Mouse (Mus musculus): ENCODE results near the gene Fgf11.

Gene Fgf11

DNA sequence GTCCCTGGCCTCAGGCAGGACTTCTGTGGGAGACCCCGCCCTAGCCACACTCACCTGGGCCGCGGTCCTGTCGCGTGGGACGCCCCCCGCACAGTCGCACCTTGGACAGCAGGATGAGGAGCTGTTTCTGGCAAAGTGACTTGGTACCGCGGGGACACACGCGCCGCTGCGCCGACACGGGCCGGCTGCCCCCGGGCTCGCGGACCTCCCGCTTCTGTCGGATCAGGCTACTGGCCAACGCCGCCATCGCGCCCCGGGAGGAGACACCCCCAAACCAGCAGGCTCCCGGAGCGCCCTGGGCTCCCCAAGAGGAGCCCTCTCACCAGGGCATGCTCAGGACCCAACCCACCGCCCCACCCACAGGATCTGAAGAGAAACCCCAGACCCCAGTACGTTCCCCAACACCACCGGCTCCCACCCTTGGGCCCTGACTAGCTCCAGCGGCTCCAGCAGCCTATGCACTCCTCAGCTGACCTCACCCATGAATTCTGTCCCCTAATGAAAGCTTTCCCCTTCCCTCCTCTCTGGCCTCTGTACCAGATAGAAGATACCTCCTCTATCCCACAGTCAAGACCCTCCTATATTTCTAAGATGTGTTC, at the start of gene Fgf11:
Gene Fgf11, minus strand, starts transcription at position 479 of the 599 bp plus-strand sequence.
- no peak for DNase-seq (ENCODE audit: low spot score)

DNA sequence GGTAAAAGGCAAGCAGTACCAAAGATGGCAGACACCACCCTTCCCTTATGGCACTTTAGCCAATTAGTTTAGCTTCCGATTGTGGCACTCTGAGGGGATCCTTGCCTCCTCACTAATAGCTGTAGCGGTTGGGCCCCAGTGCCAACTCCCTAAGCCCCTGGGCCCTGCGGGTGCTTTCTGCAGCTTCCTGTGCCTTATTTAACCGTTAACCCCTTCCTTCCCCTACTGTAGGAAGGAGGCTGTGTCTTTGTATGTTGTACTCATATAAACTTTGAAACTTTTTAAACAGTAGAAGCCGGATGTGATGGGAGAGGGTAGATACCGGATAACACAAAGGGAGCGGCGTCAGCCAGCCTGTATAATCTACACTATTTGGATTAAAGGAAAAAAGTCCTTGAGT, 49.1 kb upstream of the Fgf11 start:
- no peak for DNase-seq (ENCODE audit: low spot score)

DNA sequence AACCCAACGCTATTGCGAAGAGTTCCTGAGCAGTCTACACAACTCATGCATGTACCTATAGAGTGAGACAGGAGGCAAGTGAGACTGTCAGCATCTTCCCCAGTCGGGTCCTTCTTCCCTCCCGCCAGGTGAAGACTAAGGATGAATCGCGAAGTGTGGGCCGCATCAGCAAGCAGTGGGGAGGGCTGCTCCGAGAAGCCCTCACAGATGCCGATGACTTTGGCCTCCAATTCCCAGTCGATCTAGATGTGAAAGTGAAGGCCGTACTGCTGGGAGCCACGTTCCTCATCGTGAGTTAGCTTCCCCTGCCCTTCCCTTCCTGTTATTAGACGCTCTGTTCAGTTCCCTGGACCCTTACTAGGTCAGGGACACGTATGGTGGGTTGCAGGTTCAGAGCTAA, 48.2 kb upstream of the Fgf11 start:
- DNase-seq (ENCODE audit: low spot score): no peak

DNA sequence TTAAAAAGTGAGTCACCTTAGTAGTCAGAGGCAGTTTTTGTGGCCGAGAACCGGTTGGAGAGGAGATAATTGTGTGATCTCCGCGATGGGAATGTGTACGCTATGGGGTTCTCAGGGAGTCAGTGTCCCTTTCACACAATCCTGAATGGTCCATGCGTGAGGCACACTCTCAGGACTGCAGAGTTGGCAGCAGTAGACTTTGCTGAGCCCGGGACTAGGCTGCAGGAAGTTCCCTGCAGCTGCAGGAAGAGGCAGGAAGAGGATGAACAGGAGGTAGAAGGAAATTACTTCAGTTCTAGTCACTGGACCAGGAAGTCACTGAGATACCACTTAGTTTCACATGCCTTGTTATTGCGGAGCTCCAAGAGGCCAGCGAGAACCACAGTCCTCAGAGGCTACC, 47.5 kb upstream of the Fgf11 start:
- no peak for DNase-seq (ENCODE audit: low spot score)

DNA sequence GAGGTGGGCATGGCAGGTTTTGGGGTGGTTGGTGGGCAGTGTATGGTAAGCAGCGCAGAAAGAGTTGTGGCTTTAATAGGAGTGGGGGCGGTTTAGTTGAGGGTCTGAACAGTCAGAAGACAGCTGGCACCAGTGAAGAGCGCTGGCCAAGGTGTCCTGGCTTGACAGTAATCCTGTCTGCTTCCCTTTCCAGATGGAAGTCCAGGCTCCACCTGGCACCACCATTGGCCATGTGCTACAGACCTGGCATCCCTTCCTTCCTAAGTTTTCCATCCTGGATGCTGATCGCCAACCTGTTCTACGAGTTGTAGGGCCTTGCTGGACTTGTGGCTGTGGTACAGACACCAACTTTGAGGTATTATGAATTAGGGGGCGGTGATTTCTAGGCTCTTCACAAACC, 46.4 kb upstream of the Fgf11 start:
- DNase-seq (ENCODE audit: low spot score): no peak

DNA sequence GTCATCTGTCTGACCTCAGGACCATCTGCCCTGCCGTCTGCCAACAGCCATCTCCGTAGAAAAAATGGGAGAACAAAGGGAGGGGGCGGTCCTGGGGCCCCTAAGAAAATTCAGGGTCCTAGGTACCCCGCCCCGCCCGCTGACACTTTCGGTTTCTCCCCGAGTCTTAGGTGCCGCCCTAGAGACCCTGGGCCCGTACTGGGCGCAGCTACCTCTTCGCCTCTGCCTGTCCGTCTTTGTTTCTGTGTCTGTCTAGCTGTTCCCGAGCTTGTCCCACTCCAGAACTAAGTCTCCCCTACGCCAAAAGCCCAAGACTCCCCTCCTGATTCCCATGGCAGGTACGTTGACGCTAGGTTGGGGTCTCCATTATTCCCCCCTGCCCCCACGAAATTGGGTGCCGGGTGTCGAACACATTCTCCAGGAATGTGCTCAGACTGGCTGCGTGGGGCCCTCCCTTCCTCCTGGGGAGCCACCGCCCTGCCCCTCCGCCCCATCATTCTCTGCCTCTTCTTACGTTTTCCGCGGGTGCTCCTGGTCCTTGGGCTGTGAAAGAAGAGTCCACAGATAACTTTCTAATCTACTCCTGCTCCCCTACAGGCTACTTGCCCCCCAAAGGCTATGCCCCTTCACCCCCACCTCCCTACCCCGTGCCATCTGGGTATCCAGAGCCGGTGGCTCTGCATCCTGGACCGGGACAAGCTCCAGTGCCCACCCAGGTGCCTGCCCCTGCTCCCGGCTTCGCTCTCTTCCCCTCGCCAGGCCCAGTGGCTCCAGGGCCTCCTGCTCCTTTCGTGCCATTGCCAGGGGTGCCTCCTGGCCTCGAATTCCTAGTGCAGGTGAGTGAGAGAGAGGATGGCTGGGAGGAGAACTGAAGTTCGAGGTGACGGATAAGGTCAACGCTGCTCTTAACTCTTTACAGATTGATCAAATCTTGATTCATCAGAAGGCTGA, 45.4 kb upstream of the Fgf11 start:
- DNase-seq (ENCODE audit: low spot score): no peak

DNA sequence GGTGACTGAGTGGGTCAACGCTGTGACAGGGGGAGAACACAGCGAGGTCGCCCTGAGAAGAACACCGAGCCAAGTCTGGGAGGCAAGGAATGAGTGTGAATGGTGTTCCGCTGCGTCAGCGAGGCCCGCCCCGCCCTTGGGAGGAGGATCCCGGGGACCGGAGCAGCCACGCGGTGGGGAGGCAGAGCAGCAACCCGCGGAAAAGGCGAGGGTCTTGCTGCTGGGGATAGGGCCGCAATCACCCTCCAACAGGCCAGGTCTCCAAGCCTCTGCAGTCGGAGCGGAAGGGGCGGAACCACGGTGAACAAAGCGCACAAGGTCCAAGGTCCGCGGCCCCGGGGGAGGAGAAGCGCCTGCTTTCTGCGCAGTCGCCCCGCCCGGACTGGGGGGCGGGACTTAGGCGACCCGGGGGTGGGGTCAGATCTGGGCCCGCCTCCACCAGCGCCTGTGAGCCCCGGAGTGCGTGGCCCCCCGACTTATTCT, 44.6 kb upstream of the Fgf11 start, which contains the start of gene Plscr3:
Gene Plscr3, plus strand, starts transcription at position 179 of the 483 bp plus-strand sequence.
- DNase-seq (ENCODE audit: low spot score): peak; percentile 55

DNA sequence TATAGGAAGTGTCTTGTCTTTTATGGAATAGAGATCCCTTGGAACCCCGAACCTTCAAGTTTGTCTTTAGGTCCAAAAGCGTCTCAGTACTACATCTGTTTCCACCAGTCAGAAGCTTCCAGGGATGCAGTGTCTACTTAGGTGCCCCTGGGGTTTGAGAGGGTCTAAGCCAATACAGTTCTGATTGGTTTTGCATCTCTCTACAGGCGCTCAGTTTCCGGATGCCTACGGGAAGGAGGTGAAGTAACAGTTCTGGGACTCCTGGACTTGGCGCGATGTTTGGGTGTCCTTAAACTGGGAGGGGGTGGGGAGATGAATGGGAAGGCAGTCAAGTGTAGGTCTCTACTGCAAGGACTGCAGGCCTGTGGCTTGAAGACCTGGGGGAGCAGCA, 37.1 kb upstream of the Fgf11 start:
- DNase-seq (ENCODE audit: low spot score): no peak

DNA sequence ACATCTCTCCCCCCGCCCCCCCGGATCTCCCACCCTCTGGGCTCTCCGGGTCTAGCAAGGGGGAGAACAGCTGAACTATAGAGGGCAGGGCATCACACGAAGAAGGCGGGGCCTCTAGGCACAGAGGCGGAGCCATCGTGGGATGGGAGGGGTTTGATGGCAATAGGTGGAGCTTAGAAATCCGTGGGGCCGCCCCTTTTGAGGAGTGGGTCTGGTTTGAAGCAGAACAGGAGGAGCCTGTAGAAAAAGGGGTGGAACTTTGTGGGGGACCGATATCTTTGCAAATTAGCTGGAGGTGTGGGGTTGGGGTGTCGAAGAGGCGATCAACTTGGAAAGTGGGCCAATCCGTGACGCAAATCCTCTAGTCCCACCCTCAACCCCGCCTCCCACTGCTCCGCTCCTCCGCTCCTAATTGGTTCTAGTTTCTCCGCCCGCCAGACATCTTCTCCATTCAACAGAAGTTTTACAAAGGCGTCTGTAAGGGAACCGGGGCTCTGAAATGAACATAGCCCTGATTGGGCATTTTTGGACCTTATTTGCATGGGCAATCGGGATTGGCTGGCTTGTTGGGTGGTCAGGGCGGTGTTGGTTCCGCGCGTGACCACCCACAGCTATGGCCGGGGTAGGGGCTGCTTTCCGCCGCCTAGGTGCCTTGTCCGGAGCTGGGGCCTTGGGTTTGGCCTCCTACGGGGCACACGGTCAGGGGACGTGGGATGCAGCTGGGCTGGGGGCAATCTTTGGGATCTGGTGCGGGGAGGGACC, 36.5 kb upstream of the Fgf11 start, which contains the start of gene Tmem256:
Gene Tmem256, plus strand, starts transcription at position 563 of the 762 bp plus-strand sequence.
- DNase-seq (ENCODE audit: low spot score): peak; percentile 73

DNA sequence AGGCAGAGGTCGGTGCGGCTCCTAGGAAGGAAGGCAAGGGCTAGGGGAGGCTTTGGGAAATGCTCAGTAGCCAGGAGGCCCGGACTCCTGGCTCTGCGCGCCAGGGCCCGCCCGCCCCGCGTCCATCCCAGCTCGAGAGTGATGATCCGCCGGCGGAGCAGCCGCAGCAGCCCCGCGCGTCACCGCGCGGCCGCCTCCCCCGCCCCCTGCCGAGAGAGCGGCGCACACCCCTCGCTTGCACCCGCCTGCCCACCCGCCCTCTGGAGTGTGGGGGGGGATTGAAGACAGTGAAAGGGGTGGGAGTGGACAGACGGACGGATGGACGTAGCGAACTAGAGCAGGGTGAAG, 35.9 kb upstream of the Fgf11 start, which contains the start of gene Nlgn2:
Gene Nlgn2, minus strand, starts transcription at position 181 of the 348 bp plus-strand sequence.
- no peak for DNase-seq (ENCODE audit: low spot score)

DNA sequence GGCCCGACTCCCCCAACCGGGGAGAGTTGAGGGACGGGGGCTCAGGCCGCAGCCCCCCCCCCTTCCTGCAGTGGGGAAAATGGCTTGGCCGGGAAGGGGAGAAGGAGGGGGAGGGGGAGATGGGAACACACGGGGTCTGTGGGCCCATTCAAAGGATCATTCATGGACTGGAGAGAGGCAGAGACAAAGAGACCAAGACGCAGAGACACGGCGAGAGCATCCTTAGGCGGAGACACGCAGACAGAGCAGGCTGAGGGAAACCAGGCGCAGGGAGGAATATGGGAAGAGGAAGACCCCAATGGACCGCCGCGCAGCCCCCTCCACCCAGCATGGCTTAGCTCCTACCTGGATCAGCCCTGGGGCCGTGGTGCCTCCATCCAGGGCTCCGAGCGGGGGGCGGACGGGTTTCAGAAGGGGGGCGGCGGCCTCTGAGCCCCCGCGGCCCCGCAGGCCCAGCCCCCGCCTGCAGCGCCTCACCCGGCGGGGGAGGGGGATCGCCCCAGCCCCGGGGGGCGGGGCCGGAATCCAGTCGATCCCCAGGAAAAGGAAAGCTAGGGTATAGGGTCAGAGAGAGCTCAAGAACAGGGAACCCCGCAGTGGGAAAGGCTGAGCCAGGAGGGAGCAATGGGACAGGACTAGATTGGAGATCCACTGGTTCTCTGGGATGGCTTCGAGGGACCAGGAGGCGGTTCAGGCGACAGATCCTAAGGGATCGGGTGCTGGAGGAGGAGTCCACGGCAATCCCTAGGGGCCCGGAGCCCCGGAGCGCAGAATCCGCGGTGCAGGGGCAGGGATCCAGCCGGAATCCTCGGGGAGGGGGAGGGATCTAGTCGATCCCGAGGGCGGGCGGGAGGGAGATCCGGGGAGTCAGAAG, 35.3 kb upstream of the Fgf11 start:
- no peak for DNase-seq (ENCODE audit: low spot score)

DNA sequence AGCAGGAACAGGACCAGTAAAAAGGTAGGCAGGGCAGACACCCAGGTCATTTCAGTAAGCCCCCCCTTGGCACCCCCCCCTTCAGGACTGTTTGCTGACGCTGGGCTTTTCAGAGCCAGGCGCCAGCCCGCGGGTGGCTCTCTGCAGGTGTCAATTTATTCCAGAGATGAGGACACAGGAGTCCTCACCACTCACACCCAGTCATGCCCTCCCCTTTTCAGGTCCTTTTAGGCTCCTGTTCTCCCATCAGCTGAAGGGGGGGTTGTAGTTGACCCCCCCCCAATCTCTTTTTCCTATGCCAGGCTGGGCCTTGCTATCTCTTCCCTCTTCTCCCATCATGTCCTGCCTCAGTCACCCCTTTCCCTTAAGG, 34.3 kb upstream of the Fgf11 start:
- DNase-seq (ENCODE audit: low spot score): no peak

DNA sequence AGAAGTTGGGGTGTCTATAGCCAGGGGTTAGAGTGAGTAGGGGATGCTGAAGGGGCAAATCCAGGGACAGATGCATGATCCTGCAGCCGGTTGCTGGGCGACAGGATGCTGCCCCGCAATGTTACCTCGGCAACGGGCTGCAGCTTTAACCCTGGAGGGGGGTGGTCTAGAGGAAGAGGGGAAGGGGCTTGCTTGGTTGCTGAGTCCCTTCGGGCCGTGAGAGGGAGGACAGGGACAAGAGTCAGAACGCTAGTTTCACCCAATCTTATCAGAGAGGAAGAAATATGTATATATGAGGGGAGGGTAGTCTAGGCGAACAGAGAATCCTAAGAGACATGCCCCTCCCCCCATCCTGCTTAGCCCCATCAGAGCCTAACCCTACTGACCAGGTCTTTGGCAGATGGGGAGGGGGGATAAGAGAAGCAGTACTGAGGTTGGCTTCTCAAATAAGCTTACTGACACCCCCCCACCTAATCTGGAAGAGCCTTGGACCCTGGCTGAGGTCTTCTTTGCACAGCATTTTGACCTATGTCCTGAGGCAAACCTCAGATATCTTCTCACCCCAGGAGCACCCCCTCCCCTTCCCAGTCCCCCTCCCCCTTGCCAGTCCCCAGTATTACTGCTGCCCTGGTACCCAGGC, 33.8 kb upstream of the Fgf11 start:
- DNase-seq (ENCODE audit: low spot score): no peak

DNA sequence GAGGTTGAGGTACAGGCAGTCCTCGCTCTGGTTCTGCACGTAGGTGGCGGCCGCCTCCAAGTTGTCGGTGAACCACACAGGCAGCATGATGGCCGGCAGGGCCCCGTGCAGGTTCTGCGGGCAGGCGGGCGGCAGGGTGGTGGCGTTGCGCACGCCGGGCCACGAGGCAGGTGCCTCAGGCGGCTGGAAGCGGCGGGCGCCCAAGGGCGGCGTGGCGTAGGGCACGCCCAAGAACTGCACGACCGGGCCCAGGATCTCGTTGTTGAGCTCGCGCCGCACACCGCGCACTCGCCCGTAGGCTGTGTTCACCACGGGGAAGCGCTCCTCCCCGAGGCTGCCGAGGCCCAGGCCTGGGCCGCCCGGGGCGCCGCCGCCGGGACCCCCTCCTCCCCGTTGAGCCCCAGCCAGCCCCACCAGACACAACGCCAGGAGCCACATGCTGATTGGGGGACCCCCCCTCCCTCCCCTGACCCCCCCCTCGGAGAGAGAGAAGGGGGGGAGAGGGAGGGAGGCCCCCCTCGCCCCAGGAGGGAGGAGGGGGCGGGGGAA, 32.4 kb upstream of the Fgf11 start:
- no peak for DNase-seq (ENCODE audit: low spot score)

DNA sequence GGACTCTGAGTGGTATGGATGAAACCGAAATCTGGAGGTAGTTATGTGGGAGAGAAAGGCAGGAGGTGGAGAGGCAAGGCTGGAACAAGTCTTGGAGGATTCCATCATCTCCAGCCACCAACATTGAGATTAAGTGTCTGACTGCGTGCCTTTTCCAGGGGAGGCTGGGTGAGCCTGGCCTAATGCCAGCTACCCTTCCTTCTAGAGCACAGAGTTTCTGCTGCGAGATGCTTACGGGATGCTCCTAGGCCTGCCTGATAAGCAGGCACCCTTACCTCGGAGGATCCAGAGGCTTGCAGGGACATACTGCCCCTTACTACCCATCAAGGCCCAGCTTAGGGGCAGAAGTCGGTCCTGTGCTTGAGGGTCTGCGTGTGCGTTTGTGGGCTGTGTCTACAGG, 31.9 kb upstream of the Fgf11 start:
- no peak for DNase-seq (ENCODE audit: low spot score)

DNA sequence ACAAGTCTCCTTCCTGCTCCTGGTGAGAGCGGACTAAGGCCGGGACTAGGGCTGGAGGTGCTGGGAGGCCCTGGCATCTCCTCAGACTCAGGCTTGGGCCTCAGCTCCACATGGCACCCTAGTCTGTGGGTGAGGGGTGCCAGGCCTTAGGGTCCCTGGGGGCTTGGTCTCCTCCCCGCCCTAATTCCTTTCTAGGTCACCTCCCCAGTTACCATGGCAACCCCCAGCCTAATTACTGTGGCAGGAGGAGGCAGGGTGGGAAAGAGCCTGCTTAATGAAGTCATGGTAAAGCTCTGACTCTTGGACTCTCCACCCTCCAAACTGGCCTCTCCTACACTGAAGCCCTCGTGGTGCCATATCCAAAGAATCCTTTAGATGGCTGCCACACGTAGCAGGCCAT, 27.2 kb upstream of the Fgf11 start:
- DNase-seq (ENCODE audit: low spot score): no peak

DNA sequence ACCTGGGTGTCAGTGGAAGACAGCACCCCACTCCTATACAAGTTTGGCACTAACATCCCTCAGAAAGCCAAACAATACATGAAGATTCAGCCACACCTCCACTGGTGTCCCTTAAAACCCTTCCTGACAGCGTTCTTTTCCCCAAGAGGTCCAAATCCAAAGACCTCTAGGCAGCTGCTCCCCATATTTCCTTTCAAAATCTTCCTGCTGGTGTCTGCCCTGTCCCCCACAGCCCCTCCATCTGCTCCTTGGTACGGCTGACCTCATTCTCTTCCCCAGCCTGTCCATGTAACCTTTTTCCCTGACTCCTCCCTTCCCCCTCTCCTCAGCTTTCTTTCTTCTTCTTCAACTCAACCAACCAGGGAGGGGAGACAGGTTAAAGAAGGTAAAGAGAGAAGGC, 21.8 kb upstream of the Fgf11 start:
- no peak for DNase-seq (ENCODE audit: low spot score)

DNA sequence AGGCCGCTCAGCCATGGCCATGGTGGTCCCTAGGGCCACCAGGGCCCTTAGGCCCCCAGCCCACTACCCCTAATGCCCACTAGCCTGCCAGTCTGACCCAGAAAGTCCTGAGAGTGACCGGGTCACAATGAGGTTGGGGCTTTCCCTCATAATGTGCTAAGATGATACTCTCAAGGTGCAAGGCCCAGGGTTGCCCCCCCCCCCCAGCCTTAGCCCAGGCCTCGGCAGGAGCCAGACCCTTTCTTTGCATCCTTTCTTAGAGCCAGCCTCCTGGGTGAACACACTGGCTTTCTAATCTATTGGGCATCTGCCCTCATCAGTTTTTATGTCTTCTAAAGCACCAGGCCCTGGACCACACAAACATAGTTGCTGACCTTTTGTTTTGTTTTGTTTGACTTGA, 20.4 kb upstream of the Fgf11 start, which contains the start of gene Spem1:
Gene Spem1, minus strand, starts transcription at position 101 of the 400 bp plus-strand sequence.
- no peak for DNase-seq (ENCODE audit: low spot score)

DNA sequence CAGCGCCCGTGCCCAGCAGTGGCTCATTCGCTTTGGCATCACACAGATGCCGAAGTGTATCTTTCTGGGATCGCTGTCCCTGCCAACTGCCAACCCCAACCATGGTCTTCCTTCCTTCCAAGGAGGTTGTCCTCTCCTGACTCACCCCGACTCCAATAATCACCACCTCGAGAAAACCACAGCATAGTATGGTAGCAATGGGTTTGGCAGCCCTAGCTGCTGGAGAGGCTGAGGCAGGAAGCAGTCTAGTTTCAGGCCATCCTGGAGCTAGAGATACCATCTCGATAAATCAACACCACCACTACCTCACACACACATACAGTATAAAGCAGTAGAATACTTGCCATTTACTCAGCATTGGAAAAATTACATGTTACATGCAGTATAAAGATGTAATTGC, 17.2 kb upstream of the Fgf11 start:
- no peak for DNase-seq (ENCODE audit: low spot score)

DNA sequence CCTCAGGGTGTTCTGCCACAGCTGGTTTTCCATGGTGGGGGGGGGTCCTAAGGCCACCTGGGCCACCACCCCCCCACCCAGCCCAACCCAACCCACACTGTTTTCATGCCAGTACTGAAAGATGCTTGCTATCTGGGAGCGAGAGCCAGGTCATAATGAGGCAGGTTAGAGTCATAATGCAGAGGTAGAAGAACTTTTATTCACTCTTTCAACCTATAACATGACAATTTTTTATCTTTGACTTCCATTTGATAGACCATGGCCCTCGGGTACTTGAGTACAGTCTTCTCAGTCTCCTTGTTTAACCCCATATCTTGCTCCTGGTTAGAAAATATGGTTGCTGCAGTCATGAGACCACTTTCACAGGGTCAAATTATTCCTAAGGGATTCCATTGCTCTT, 16.7 kb upstream of the Fgf11 start, which contains the start of gene Spem2:
Gene Spem2, minus strand, starts transcription at position 101 of the 400 bp plus-strand sequence.
- no peak for DNase-seq (ENCODE audit: low spot score)

DNA sequence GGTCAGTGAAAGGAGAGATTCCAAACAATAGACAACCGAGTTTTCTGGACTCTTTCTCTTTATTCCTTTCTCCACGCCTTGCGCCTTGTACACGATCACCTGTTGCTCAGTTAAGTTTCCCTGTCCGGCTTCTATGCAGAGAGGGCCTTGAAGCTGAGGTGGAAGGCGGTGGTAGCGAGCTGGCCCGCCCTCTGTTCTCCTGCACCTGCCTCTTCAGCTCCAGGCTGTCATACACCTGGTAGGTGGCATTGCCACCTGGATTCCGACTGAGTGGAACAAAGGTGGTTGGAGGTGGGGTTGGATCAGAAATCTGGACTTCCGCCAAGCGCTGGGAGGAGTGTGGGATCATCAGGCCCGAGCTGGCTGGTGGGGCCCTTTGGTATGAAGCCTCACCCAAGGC, 14.9 kb upstream of the Fgf11 start:
- DNase-seq (ENCODE audit: low spot score): no peak
